Mouse (Mus musculus): Measurements from ENCODE around the gene Klhl36. TPM values are rescaled to one million over a fixed set of nuclear protein-coding genes. Genes with fewer than 3 reads are reported as not detected.

Gene Klhl36
- total RNA-seq, 2 experiments from 2014 or later: 15.7 to 18.8 TPM

GRCm38 (mm10) chr8:119923259-119923658 lies 61.2 kb downstream of the Klhl36 start:
- DNase-seq (ENCODE audit: low spot score in 2 of 2): no peak

- DNase-seq (ENCODE audit: low spot score in 2 of 2): no peak
Measured at GRCm38 (mm10) chr8:119925428-119925827, 63.4 kb downstream of the Klhl36 start.

- no peak for DNase-seq (ENCODE audit: low spot score in 2 of 2)
Measured at GRCm38 (mm10) chr8:119926474-119926873, 64.4 kb downstream of the Klhl36 start.

Other genes with a start within 250 kb of the Klhl36 start
- not detected for gene Adad2, start 249.5 kb upstream of the Klhl36 start, total RNA-seq (2021)
- under 1 TPM; 0.59 to 0.81 TPM for gene Kcng4, start 226.6 kb upstream of the Klhl36 start, total RNA-seq (2021)
- gene Wfdc1, start 195.9 kb upstream of the Klhl36 start, total RNA-seq (2021): 10 to 100 TPM; 19.7 to 26.9 TPM
- gene Atp2c2, start 162.3 kb upstream of the Klhl36 start, total RNA-seq (2021): under 1 TPM; 0.42 to 0.48 TPM
- gene Tldc1, start 83.8 kb upstream of the Klhl36 start, total RNA-seq (2021): 10 to 100 TPM; 16.7 to 17.3 TPM
- gene Cotl1, start 21.7 kb upstream of the Klhl36 start, total RNA-seq (2021): 100 to 1,000 TPM in 1 of 2 experiments, 10 to 100 TPM in 1; 95.9 to 114 TPM
- gene Usp10, start 48.1 kb downstream of the Klhl36 start, total RNA-seq (2021): 100 to 1,000 TPM; 108 to 127 TPM
- 1 to 10 TPM in 1 of 2 experiments, not detected in 1; 8.8 TPM for gene Gm20388, start 48.6 kb downstream of the Klhl36 start, total RNA-seq (2021)
- gene Crispld2, start 130.2 kb downstream of the Klhl36 start, total RNA-seq (2021): 10 to 100 TPM in 1 of 2 experiments, 1 to 10 TPM in 1; 9.9 to 11.7 TPM
- 10 to 100 TPM; 46.4 to 48.9 TPM for gene Zdhhc7, start 239.2 kb downstream of the Klhl36 start, total RNA-seq (2021)

Measured in adrenal gland, postnatal 4 days (tissue).